Mouse (Mus musculus) lung, embryonic 14.5 days (tissue): ENCODE data around the gene Ndel1. TPM values are rescaled to one million over a fixed set of nuclear protein-coding genes. Genes with fewer than 3 reads are reported as not detected.

ENCODE experiments used
- ATAC-seq: fragments of 200-750 bp; cut with Nextera tagmentation; 2 replicates; pipeline ENCODE4 v1.8.0; 2017; ENCODE audit warnings: mild to moderate bottlenecking, moderate TSS enrichment, moderate library complexity; ENCODE audit not compliant: insufficient read depth
- DNase-seq: peaks from one replicate; pipeline ENCODE4 v3.0.0-alpha.2; 2015
- H3K27ac ChIP-seq: fragments of 300-500 bp; sonication (generic); 2 replicates; pipeline ENCODE4 v1.5.1; 2014; ENCODE audit warnings: low read depth, mild to moderate bottlenecking, moderate library complexity
- H3K27me3 ChIP-seq: fragments of 300-500 bp; sonication (generic); 2 replicates; pipeline ENCODE4 v1.6.1; 2014; ENCODE audit warnings: low read length, control low read depth; ENCODE audit not compliant: insufficient read depth
- H3K36me3 ChIP-seq: fragments of 300-500 bp; sonication (generic); 2 replicates; pipeline ENCODE4 v1.6.1; 2014; ENCODE audit warnings: control low read depth; ENCODE audit not compliant: insufficient read depth
- H3K4me1 ChIP-seq: fragments of 300-500 bp; sonication (generic); 2 replicates; pipeline ENCODE4 v1.6.1; 2014; ENCODE audit warnings: antibody characterized with exemption, control low read depth; ENCODE audit not compliant: insufficient read depth
- H3K4me2 ChIP-seq: fragments of 300-500 bp; sonication (generic); 2 replicates; pipeline ENCODE4 v1.6.1; 2014; ENCODE audit warnings: mild to moderate bottlenecking
- H3K4me3 ChIP-seq: fragments of 300-500 bp; sonication (generic); 2 replicates; pipeline ENCODE4 v1.5.1; 2014; ENCODE audit warnings: low read depth, low read length
- H3K9ac ChIP-seq: fragments of 300-500 bp; sonication (generic); 2 replicates; pipeline ENCODE4 v1.6.1; 2014
- H3K9me3 ChIP-seq: fragments of 300-500 bp; sonication (generic); 2 replicates; pipeline ENCODE4 v1.6.1; 2016; ENCODE audit warnings: low read depth, low read length, control low read depth
- CTCF ChIP-seq: IDR thresholded peaks from 2 replicates; pipeline ENCODE4 v1.5.1; 2016; ENCODE audit warnings: antibody characterized with exemption, low read depth
- WGBS: fragments of 180-500 bp; shearing (Covaris S2); extraction: QIAGEN DNeasy Blood & Tissue Kit; methylation state at CpG from one replicate; pipeline ENCODE4 v1.1.7; 2014; 5-methylcytosine and 5-hydroxymethylcytosine counted together
- polyA plus RNA-seq: library from polyadenylated mRNA; unstranded; fragments of >200 nt; fragmentation: Nextera tagmentation; extraction: Ambion mirVana; gene quantifications from 2 replicates; pipeline ENCODE4 v1.2.1, GENCODE M21; 2014

Gene Ndel1
- polyA plus RNA-seq, 1 experiment from 2014 or later: 67.6 TPM

GRCm38 (mm10) chr11:68882107-68882506 is 10.4 kb upstream of the Ndel1 start:
- DNase-seq (no peak), ATAC-seq (no peak)
- TF ChIP-seq CTCF: no peak
- no peak overlapping the region for H3K27ac ChIP-seq
- no peaks in the 10 kb centered on the region for H3K27me3 ChIP-seq
- H3K9me3 ChIP-seq: no peaks in the 10 kb centered on the region
- no peak overlapping the region for H3K4me3 ChIP-seq
- no peaks in the 10 kb centered on the region for H3K36me3 ChIP-seq
- WGBS: 12% methylated on average over 14 of the region's 14 CpGs
- no peak overlapping the region for H3K9ac ChIP-seq
- H3K4me1 ChIP-seq: no peaks in the 10 kb centered on the region
- no peak overlapping the region for H3K4me2 ChIP-seq

- Histone ChIP-seq H3K9ac (no peak overlapping the region), H3K27me3 (no peaks in the 10 kb centered on the region), H3K4me3 (no peak overlapping the region), H3K4me1 (no peaks in the 10 kb centered on the region), H3K36me3 (no peaks in the 10 kb centered on the region), H3K27ac (no peak overlapping the region), H3K4me2 (no peak overlapping the region), H3K9me3 (no peaks in the 10 kb centered on the region)
- 77% methylated on average over 5 of the region's 5 CpGs for WGBS
- DNase-seq: no peak
- no peak for TF ChIP-seq CTCF
- no peak for ATAC-seq
Observed at GRCm38 (mm10) chr11:68878811-68879210, 7.2 kb upstream of the Ndel1 start.

- 1% methylated on average over 2 of the region's 2 CpGs for WGBS
- Histone ChIP-seq H3K27ac (no peak overlapping the region), H3K27me3 (no peaks in the 10 kb centered on the region), H3K36me3 (no peaks in the 10 kb centered on the region), H3K4me3 (no peak overlapping the region), H3K9ac (no peak overlapping the region), H3K4me1 (no peaks in the 10 kb centered on the region), H3K9me3 (no peaks in the 10 kb centered on the region), H3K4me2 (no peak overlapping the region)
- DNase-seq (peak; percentile 94), ATAC-seq (peak; percentile 41; the same call in 1 of the 2 replicates)
- peak; percentile 83 for TF ChIP-seq CTCF
Observed at GRCm38 (mm10) chr11:68874841-68875240, 3.2 kb upstream of the Ndel1 start.

- no peak overlapping the region for H3K4me2 ChIP-seq
- DNase-seq (no peak), ATAC-seq (no peak)
- no peaks in the 10 kb centered on the region for H3K9me3 ChIP-seq
- H3K4me3 ChIP-seq: no peak overlapping the region
- H3K27me3 ChIP-seq: no peaks in the 10 kb centered on the region
- WGBS: 80% methylated on average over 9 of the region's 9 CpGs
- no peak overlapping the region for H3K9ac ChIP-seq
- no peaks in the 10 kb centered on the region for H3K36me3 ChIP-seq
- 0 out of 2 replicates have a peak, but pooled peaks cover 3% of the 10 kb centered on the region for H3K4me1 ChIP-seq
- no peak for TF ChIP-seq CTCF
- no peak overlapping the region for H3K27ac ChIP-seq
Observed at GRCm38 (mm10) chr11:68871277-68871676, 381 bp downstream of the Ndel1 start.

GRCm38 (mm10) chr11:68864544-68865189 is 7.0 kb downstream of the Ndel1 start:
- 20% methylated on average over 9 of the region's 9 CpGs for WGBS
- Histone ChIP-seq H3K27ac (no peak overlapping the region), H3K4me2 (no peak overlapping the region), H3K9me3 (no peaks in the 10 kb centered on the region), H3K4me3 (no peak overlapping the region), H3K9ac (no peak overlapping the region), H3K4me1 (0 out of 2 replicates have a peak, but pooled peaks cover 6% of the 10 kb centered on the region), H3K36me3 (no peaks in the 10 kb centered on the region), H3K27me3 (no peaks in the 10 kb centered on the region)
- ATAC-seq: peak; percentile 86
- DNase-seq: peak; percentile 94
- TF ChIP-seq CTCF: no peak

- DNase-seq: no peak
- ATAC-seq: no peak
Observed at GRCm38 (mm10) chr11:68863631-68864091, 8.0 kb downstream of the Ndel1 start.

GRCm38 (mm10) chr11:68862260-68862659 is 9.4 kb downstream of the Ndel1 start:
- ATAC-seq: no peak
- Histone ChIP-seq H3K36me3 (no peaks in the 10 kb centered on the region), H3K4me3 (no peak overlapping the region), H3K4me1 (0 out of 2 replicates have a peak, but pooled peaks cover 3% of the 10 kb centered on the region), H3K27ac (no peak overlapping the region), H3K27me3 (no peaks in the 10 kb centered on the region), H3K9ac (no peak overlapping the region), H3K4me2 (no peak overlapping the region), H3K9me3 (no peaks in the 10 kb centered on the region)
- WGBS: 75% methylated on average over 2 of the region's 2 CpGs
- TF ChIP-seq CTCF: no peak
- no peak for DNase-seq

More at GRCm38 (mm10) chr11:68863631-68864091, 8.0 kb downstream of the Ndel1 start:
- no peaks in the 10 kb centered on the region for H3K9me3 ChIP-seq
- no peak overlapping the region for H3K9ac ChIP-seq
- no peaks in the 10 kb centered on the region for H3K27me3 ChIP-seq
- WGBS: 65% methylated on average over 4 of the region's 4 CpGs
- TF ChIP-seq CTCF: no peak
- H3K27ac ChIP-seq: no peak overlapping the region
- H3K4me2 ChIP-seq: no peak overlapping the region
- 0 out of 2 replicates have a peak, but pooled peaks cover 6% of the 10 kb centered on the region for H3K4me1 ChIP-seq
- H3K36me3 ChIP-seq: no peaks in the 10 kb centered on the region
- no peak overlapping the region for H3K4me3 ChIP-seq
